Mouse (Mus musculus) cortical plate, adult 2 months (tissue): ENCODE results near the gene Fbxo3.
"Not testable (repeated sequence)": the region's sequence is repeated elsewhere in the genome, so short reads cannot be mapped to it uniquely, and the experiment has no call there.

Source experiments
- CTCF ChIP-seq: fragments of 200-500 bp; IDR thresholded peaks from 2 replicates; pipeline ENCODE4 v1.5.1; 2011; ENCODE audit warnings: mild to moderate bottlenecking, control low read depth, low read length; ENCODE audit not compliant: insufficient read depth; ENCODE audit errors: extremely low read depth
- POLR2A ChIP-seq: fragments of 200-500 bp; IDR thresholded peaks from 2 replicates; pipeline ENCODE4 v1.6.1; 2011; ENCODE audit warnings: mild to moderate bottlenecking, low read length, control low read depth; ENCODE audit not compliant: insufficient read depth; ENCODE audit errors: extremely low read depth

DNA sequence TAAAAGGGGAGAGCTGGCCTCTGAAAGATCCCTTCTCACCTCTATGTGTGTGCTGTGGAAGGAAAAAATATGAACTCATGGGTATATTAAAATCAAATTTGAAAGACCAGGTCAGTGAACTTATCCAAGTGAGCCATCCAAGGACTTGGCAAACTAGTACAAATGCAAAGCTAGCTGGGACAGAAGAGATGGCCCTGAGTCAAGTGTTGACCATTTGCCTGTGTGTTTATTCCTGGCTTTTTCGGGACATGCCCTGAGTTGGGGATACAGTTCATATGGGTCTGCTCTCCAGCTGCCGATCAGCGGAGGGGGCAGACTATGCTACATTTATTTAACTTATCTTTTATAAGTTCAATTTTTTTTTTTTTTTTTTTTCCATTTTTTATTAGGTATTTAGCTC is 18.7 kb upstream of the Fbxo3 start:
- not testable (repeated sequence) for TF ChIP-seq CTCF, POLR2A
